Mouse (Mus musculus) heart, embryonic 16.5 days (tissue): Measurements from ENCODE around the gene Srsf3. TPM values are rescaled to one million over a fixed set of nuclear protein-coding genes. Genes with fewer than 3 reads are reported as not detected.

ENCODE experiments used
- ATAC-seq: fragments of 200-750 bp; cut with Nextera tagmentation; replicated peaks from 2 replicates; pipeline ENCODE4 v1.8.0; 2017; ENCODE audit warnings: moderate number of reproducible peaks; ENCODE audit not compliant: insufficient read depth, low FRiP score; ENCODE audit errors: extremely low read depth
- H3K27ac ChIP-seq: fragments of 300-500 bp; sonication (generic); 2 replicates; pipeline ENCODE4 v1.5.1; 2014; ENCODE audit warnings: mild to moderate bottlenecking, low read length, control low read depth, moderate library complexity
- H3K27me3 ChIP-seq: fragments of 300-500 bp; sonication (generic); 2 replicates; pipeline ENCODE4 v1.6.1; 2014; ENCODE audit warnings: low read length, mixed read lengths; ENCODE audit not compliant: control insufficient read depth, insufficient read depth
- H3K36me3 ChIP-seq: fragments of 300-500 bp; sonication (generic); 2 replicates; pipeline ENCODE4 v1.6.1; 2014; ENCODE audit not compliant: control insufficient read depth, insufficient read depth
- H3K4me1 ChIP-seq: fragments of 300-500 bp; sonication (generic); 2 replicates; pipeline ENCODE4 v1.6.1; 2014; ENCODE audit warnings: low read length, mixed read lengths; ENCODE audit not compliant: control insufficient read depth, insufficient read depth
- H3K4me2 ChIP-seq: fragments of 300-500 bp; sonication (generic); 2 replicates; pipeline ENCODE4 v1.6.1; 2014; ENCODE audit warnings: low read depth, mild to moderate bottlenecking, control low read depth, low read length
- H3K4me3 ChIP-seq: fragments of 300-500 bp; sonication (generic); 2 replicates; pipeline ENCODE4 v1.5.1; 2014; ENCODE audit warnings: mild to moderate bottlenecking, control low read depth, low read length
- H3K9ac ChIP-seq: fragments of 300-500 bp; sonication (generic); 2 replicates; pipeline ENCODE4 v1.6.1; 2014; ENCODE audit warnings: low read length, control low read depth
- H3K9me3 ChIP-seq: fragments of 300-500 bp; sonication (generic); replicated peaks from 2 replicates; pipeline ENCODE4 v1.6.1; 2016; ENCODE audit warnings: low read length; ENCODE audit not compliant: control insufficient read depth
- WGBS: fragments of 180-500 bp; shearing (Covaris S2); extraction: QIAGEN DNeasy Blood & Tissue Kit; methylation state at CpG from one replicate; pipeline ENCODE4 v1.1.7; 2014; 5-methylcytosine and 5-hydroxymethylcytosine counted together
- polyA plus RNA-seq: library from polyadenylated mRNA; unstranded; fragments of >200 nt; fragmentation: Nextera tagmentation; extraction: Ambion mirVana; gene quantifications from 2 replicates; pipeline ENCODE4 v1.2.1, GENCODE M21; 2015

Srsf3 gene
- polyA plus RNA-seq, 1 experiment from 2014 or later: 367 TPM

DNA sequence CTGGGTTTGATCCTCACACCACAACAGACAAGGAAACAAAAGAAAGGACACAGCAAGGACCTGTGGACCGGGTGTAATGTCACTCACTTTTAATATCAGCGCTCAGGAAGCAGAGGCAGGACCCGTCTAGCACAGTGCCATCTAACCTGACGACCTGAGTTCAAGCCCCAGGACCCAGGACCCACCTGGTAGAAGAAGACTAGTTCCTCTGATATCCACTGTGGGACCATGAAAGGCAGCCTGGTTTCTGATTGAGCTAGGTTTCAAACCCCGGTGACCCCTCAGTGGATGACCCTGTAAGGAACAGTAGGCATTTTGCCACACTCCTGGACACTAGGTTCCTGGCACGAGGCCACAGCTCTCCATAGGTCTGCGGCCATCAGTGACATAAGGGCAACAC lies 52.2 kb downstream of the Srsf3 start:
- Histone ChIP-seq H3K36me3 (no peaks in the 10 kb centered on the region), H3K9ac (no peak overlapping the region), H3K4me3 (no peak overlapping the region), H3K4me1 (0 out of 2 replicates have a peak, but pooled peaks cover 4% of the 10 kb centered on the region), H3K27ac (no peak overlapping the region), H3K9me3 (no peaks in the 10 kb centered on the region), H3K4me2 (no peak overlapping the region), H3K27me3 (no peaks in the 10 kb centered on the region)
- WGBS: 90% methylated on average over 7 of the region's 7 CpGs
- ATAC-seq: no peak

DNA sequence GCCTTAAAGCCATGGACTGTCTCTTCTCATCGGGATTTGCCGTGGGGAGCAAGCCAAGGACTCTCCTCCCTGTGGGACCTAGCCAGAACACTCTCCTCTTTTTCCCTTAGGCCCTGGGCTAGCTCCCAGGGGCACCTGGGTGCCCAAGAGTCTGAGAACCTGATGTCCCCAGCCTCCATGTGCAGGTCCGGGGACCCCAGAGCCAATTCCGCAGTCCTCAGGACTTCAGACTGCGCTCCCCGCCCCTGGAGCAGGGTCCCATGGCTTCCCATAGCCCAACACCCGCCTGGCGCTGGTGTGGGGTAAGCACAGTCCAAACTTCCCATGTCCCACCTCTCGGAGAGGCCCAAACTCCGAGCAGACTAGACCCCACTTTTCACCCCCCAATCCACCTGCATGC lies 52.8 kb downstream of the Srsf3 start:
- H3K4me1 ChIP-seq: 0 out of 2 replicates have a peak, but pooled peaks cover 4% of the 10 kb centered on the region
- H3K9ac ChIP-seq: no peak overlapping the region
- H3K9me3 ChIP-seq: no peaks in the 10 kb centered on the region
- H3K4me2 ChIP-seq: no peak overlapping the region
- no peak overlapping the region for H3K27ac ChIP-seq
- no peak for ATAC-seq
- 76% methylated on average over 10 of the region's 10 CpGs for WGBS
- no peak overlapping the region for H3K4me3 ChIP-seq
- no peaks in the 10 kb centered on the region for H3K36me3 ChIP-seq
- no peaks in the 10 kb centered on the region for H3K27me3 ChIP-seq

DNA sequence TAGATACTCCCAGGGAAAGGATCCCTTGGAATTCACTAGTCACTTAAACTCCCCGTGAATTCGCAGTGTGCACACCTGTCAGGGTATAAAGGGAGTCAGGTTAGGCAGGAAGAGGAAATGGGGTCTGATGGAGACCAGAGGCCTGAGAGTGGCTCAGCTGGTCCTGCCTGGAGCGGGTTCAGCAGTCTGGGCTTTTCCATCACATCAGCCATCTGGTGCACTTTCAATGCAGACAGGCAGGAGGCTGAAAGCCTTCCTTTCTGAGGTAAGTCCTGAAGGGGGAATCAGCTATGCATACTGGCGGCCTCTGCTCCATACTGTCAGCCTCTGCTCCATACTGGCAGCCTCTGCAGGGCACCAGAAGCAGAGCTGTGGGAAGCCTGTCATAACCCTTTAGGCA lies 54.5 kb downstream of the Srsf3 start:
- 76% methylated on average over 4 of the region's 4 CpGs for WGBS
- ATAC-seq: no peak
- Histone ChIP-seq H3K4me2 (no peak overlapping the region), H3K9me3 (no peaks in the 10 kb centered on the region), H3K27me3 (no peaks in the 10 kb centered on the region), H3K36me3 (no peaks in the 10 kb centered on the region), H3K9ac (no peak overlapping the region), H3K27ac (no peak overlapping the region), H3K4me1 (no peaks in the 10 kb centered on the region), H3K4me3 (no peak overlapping the region)

DNA sequence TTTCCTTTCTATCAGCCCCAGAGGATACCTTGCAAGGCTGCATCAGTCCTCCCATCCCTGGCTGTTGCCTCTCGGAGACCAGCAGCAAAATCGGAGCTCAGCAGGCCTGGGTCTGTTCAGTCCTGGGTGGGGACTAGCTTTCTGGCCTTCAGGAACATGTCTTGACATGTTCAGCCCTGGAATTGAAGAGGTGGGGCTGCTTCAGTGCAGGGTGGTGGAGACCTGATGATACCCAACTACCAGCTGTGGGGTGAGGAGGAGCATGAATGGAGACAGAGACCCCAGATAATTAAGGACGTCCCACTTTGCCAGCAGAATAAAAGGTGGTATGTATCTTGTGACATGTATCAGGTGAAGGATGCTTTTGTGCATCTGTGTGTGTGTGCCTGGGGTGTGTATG lies 58.3 kb downstream of the Srsf3 start, which contains the start of gene Cdkn1a:
Gene Cdkn1a, plus strand, starts transcription at position 201 of the 400 bp plus-strand sequence.
- ATAC-seq: no peak

DNA sequence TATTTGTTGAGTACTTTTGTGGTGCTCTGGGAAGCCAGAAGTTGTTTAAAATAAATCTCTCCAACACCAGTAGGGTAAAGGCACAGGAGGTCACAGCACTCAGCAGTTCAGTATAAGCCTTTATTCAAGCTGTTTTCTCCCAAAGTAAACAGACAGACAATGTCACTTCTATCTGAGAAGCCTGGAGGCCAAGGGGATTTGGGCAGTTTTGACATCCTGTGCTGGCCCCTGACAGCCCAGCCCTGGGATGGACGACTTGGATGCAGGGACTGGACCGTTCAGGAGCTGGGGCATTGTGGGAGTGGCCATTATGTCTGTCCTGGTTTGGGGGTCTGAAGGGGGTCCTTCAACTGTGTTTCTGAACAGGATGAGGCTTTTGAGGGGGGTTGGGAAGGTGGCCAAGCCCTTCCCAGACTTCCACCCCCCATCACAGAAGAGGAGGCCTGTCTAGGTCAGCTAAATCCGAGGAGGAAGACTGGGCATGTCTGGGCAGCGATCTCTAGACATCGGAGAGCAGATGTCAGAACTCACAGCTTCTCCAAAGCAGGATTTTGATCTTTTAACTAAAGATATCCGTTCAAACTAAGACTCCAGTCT lies 59.0 kb downstream of the Srsf3 start:
- no peak for ATAC-seq
- Histone ChIP-seq H3K27me3 (peaks cover 12% of the 10 kb centered on the region), H3K9ac (no peak overlapping the region), H3K27ac (no peak overlapping the region), H3K4me1 (peaks cover 11% of the 10 kb centered on the region), H3K9me3 (no peaks in the 10 kb centered on the region), H3K4me3 (no peak overlapping the region), H3K36me3 (no peaks in the 10 kb centered on the region), H3K4me2 (no peak overlapping the region)
- 44% methylated on average over 6 of the region's 6 CpGs for WGBS

More for the DNA sequence above, 58.3 kb downstream of the Srsf3 start, which contains the start of gene Cdkn1a:
- no peak within 1 kb of the TSS for H3K9ac ChIP-seq
- H3K9me3 ChIP-seq: no peaks in the 10 kb centered on the region
- no peak within 1 kb of the TSS for H3K4me2 ChIP-seq
- no peak within 1 kb of the TSS for H3K27ac ChIP-seq
- H3K4me1 ChIP-seq: peaks cover 9% of the 10 kb centered on the region
- WGBS: 85% methylated on average over 3 of the region's 3 CpGs
- no peaks in the 10 kb centered on the region for H3K36me3 ChIP-seq
- peaks cover 12% of the 10 kb centered on the region for H3K27me3 ChIP-seq
- H3K4me3 ChIP-seq: no peak within 1 kb of the TSS

DNA sequence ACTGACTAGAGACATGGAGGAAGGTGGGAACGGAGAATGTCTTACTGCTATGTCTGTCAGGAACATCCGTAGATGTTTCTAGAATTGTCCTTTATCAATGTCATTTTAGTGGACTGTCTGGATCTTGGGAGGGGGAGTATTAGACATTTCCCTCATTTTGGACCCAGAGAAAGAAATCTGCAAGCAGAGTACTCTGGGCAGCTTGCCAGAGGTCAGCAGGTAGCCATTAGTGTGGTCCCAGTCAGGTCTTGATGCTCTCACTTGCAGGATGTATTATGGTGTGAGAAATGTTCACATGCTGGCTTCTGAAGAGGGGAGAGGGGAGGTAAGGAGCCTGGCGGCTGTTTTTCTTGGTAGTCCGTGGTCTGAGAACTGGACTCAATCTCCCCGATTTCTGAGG lies 60.1 kb downstream of the Srsf3 start:
- Histone ChIP-seq H3K27ac (no peak overlapping the region), H3K9me3 (no peaks in the 10 kb centered on the region), H3K4me3 (no peak overlapping the region), H3K27me3 (peaks cover 12% of the 10 kb centered on the region), H3K36me3 (no peaks in the 10 kb centered on the region), H3K4me1 (peaks cover 11% of the 10 kb centered on the region), H3K4me2 (no peak overlapping the region), H3K9ac (no peak overlapping the region)
- 58% methylated on average over 5 of the region's 5 CpGs for WGBS
- no peak for ATAC-seq

Other genes with a start within 250 kb of the Srsf3 start
- 6.7 and 7.2 TPM in 2 replicates for gene Brpf3, start 231.5 kb upstream of the Srsf3 start, polyA plus RNA-seq
- gene Pnpla1, start 174.2 kb upstream of the Srsf3 start, polyA plus RNA-seq: 0.03 TPM in 1 of 2 replicates, not detected in the other
- gene 4930539E08Rik, start 117.3 kb upstream of the Srsf3 start, polyA plus RNA-seq: 0.40 and 0.43 TPM in 2 replicates
- 0.24 TPM in 1 of 2 replicates, not detected in the other for gene Pxt1, start 88.8 kb upstream of the Srsf3 start, polyA plus RNA-seq
- 56.8 and 59.2 TPM in 2 replicates for gene Kctd20, start 80.7 kb upstream of the Srsf3 start, polyA plus RNA-seq
- 84.6 and 90.4 TPM in 2 replicates for gene Stk38, start 24.6 kb upstream of the Srsf3 start, polyA plus RNA-seq
- 70.1 and 70.7 TPM in 2 replicates for gene Cdkn1a, start 58.3 kb downstream of the Srsf3 start, polyA plus RNA-seq
- 2.2 and 4.4 TPM in 2 replicates for gene Rab44, start 81.5 kb downstream of the Srsf3 start, polyA plus RNA-seq
- gene Cpne5, start 205.5 kb downstream of the Srsf3 start, polyA plus RNA-seq: 13.3 and 14.1 TPM in 2 replicates
- gene Ppil1, start 231.6 kb downstream of the Srsf3 start, polyA plus RNA-seq: 101 and 104 TPM in 2 replicates
- gene BC004004, start 236.2 kb downstream of the Srsf3 start, polyA plus RNA-seq: 95.4 and 96.8 TPM in 2 replicates